Mouse (Mus musculus): ENCODE results near the gene Cela3b. TPM values are rescaled to one million over a fixed set of nuclear protein-coding genes. Genes with fewer than 3 reads are reported as not detected.

Cela3b gene
- polyA plus RNA-seq (2012; rRNA removed), result 0.06 and 0.07 TPM in 2 replicates

DNA sequence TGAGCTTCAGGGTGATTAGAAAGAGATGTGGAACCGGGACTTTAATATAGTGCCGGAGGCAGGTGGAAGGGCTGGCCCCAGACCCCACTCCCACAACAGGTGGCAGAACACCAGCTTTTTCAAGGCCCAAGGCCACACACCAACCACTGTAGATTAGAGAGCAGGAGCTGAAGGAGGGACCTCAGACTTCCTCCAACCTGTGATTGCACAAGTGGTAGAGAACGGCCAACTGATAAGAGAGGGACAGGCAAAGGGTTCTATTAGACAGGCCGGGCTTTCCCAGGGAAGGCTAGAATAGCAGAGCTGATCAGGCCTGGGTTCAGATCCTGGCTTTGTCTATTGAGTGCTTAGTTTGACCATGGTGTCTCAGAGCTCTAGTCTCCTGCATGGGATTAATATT, at the start of gene Cela3b:
Gene Cela3b, minus strand, starts transcription at position 39 of the 400 bp plus-strand sequence.

DNA sequence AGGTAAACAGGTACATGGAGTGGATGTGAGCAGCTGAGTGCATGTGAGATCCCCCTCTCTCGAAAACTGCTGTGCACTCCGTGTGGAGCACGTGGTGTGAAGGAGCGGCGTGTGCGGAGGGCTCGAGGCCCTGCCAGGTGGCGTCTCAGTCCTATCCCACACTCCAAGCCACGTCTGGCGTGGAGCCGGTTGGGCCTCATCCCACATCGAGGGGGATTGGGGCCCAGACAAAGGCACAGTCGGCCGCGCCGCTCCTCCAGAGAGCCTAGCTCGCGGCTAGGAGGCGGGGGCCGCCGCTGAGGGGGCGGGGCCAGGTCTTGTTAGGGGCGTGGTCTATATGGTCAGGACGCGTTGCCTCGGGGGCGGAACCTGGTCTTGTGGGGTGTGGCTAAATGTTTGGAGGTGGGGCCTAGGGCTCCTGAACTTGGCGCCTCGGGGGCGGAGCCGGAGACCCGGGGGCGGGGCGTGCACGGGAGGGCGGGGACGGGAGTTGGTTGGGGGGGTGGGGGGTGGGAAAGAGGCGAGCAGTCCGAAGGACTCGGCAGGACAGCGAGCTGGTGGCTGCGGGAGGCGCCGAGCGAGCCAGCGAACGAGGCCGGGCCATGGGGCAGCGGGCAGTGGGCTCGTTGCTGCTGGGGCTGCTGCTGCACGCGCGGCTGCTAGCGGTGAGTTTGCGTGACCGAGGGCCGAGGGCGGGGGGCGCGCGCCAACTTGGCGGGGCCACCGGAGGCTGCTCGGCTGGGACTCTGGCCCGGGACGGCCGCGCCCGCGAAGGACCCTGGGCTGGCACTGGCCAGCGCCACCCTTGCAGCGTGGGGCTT, 38.1 kb upstream of the Cela3b start, which contains the start of gene Hspg2:
Gene Hspg2, plus strand, starts transcription at position 510 of the 821 bp plus-strand sequence.

DNA sequence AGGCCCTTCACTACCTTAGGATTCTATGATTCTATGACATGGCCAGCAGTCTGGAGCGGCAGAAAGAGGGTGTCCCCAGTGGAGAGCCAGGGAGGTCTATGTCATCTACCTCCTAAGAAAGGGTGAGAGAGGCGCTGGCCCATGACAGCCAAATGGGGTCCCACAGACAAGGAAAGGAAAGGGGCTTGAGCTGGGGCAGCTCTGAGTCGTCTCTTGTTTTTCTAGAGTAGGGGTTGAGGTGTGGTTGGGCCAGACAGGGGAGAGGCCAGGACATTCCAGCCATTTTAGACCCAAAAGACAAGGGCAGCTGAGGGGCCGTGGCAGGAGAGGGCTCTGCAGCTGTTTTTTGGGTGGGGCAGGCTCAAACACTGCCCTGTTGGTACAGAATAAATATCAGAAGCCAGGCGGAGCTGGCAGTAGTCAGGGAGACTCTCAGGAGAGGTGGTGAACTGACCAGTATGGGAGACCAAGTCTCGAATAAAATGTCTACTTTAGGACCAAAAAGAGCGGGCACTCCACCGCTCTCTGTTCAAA, 23.0 kb upstream of the Cela3b start, which contains the start of gene 1700013G24Rik:
Gene 1700013G24Rik, plus strand, starts transcription at position 51 of the 534 bp plus-strand sequence.

GRCm38 (mm10) chr4:137409691-137410090, 20.6 kb downstream of the Cela3b start, which contains the start of gene Cela3a:
Cela3a (minus strand) TSS chr4:137409791.

Other genes starting within 250 kb of the Cela3b start
- 0.15 and 0.29 TPM in 2 replicates for gene Wnt4, start 153.1 kb downstream of the Cela3b start, polyA plus RNA-seq (2012; rRNA removed)
- gene Cdc42, start 72.8 kb downstream of the Cela3b start, polyA plus RNA-seq (2012; rRNA removed), result 91.0 and 111 TPM in 2 replicates
- not detected in 2 replicates for gene Cela3a, start 20.7 kb downstream of the Cela3b start, polyA plus RNA-seq (2012; rRNA removed)
- not detected in 2 replicates for gene 1700013G24Rik, start 22.7 kb upstream of the Cela3b start, polyA plus RNA-seq (2012; rRNA removed)
- gene Hspg2, start 38.2 kb upstream of the Cela3b start, polyA plus RNA-seq (2012; rRNA removed), result 2.8 and 3.7 TPM in 2 replicates
- gene Ldlrad2, start 144.0 kb upstream of the Cela3b start, polyA plus RNA-seq (2012; rRNA removed), result not detected in 2 replicates
- 28.9 and 31.9 TPM in 2 replicates for gene Usp48, start 163.2 kb upstream of the Cela3b start, polyA plus RNA-seq (2012; rRNA removed)
- gene Rap1gap, start 234.2 kb upstream of the Cela3b start, polyA plus RNA-seq (2012; rRNA removed), result 2.6 and 2.7 TPM in 2 replicates

Data from liver, embryonic 14 days (tissue).